Mouse (Mus musculus) monocyte, adult 5-6 weeks (primary cell): ENCODE measurements around the gene Gm49398. TPM values are rescaled to one million over a fixed set of nuclear protein-coding genes. Genes with fewer than 3 reads are reported as not detected.
A peak's percentile ranks its signal among the peaks of the same experiment; 100 is the strongest.

Source experiments
- ATAC-seq: fragments of 153-309, 156-312 bp; replicated peaks from 2 replicates; pipeline ENCODE4 v1.8.0; 2017; ENCODE audit warnings: mild to moderate bottlenecking; ENCODE audit not compliant: low TSS enrichment, insufficient number of reproducible peaks, severe bottlenecking, poor library complexity, low FRiP score
- total RNA-seq: library from RNA; stranded (forward); fragments of 200-1000, 200-491, 200-594 nt; gene quantifications from 3 replicates; pipeline ENCODE4 v1.2.3, GENCODE M21; 2017

Gene Gm49398
- total RNA-seq: not detected in 3 replicates

GRCm38 (mm10) chr13:61288739-61289138, at the start of gene Gm49398:
Gene Gm49398, minus strand, starts transcription at chr13:61288839.
- no peak for ATAC-seq

- ATAC-seq: no peak
These were observed 33.4 kb downstream of the Gm49398 start, which contains the start of gene Cts8 for GRCm38 (mm10) chr13:61255258-61255657. Gene Cts8, minus strand, starts transcription at chr13:61255358.

- peak; percentile 40; the same call in 1 of the 2 replicates for ATAC-seq
These were observed 47.3 kb downstream of the Gm49398 start for GRCm38 (mm10) chr13:61241076-61241947.

- no peak for ATAC-seq
These were observed 85.3 kb downstream of the Gm49398 start, which contains the start of gene Cts6 for GRCm38 (mm10) chr13:61203310-61203709. Gene Cts6, minus strand, starts transcription at chr13:61203410.

Other genes starting within 250 kb of the Gm49398 start
- gene Ctsq, start 248.2 kb downstream of the Gm49398 start, total RNA-seq: not detected in 3 replicates
- gene Ctsr, start 124.6 kb downstream of the Gm49398 start, total RNA-seq: not detected in 3 replicates
- not detected in 3 replicates for gene Cts6, start 85.4 kb downstream of the Gm49398 start, total RNA-seq
- gene Cts8, start 33.5 kb downstream of the Gm49398 start, total RNA-seq: not detected in 3 replicates
- not detected in 3 replicates for gene Cts7, start 69.4 kb upstream of the Gm49398 start, total RNA-seq